Mouse (Mus musculus): ENCODE data around the gene Cckar. TPM values are rescaled to one million over a fixed set of nuclear protein-coding genes. Genes with fewer than 3 reads are reported as not detected.

The Cckar gene
- polyA plus RNA-seq (2012; rRNA removed) = 0.57 and 0.91 TPM in 2 replicates

GRCm38 (mm10) chr5:53707235-53708177 lies at the start of gene Cckar:
Cckar (minus strand) TSS chr5:53707705.

Other genes starting within 250 kb of the Cckar start
- gene Rbpj, start 241.6 kb downstream of the Cckar start, polyA plus RNA-seq (2012; rRNA removed) = 32.2 and 32.5 TPM in 2 replicates
- gene Tbc1d19, start 101.9 kb upstream of the Cckar start, polyA plus RNA-seq (2012; rRNA removed) = 68.7 and 69.4 TPM in 2 replicates